Mouse (Mus musculus) layer of hippocampus, adult 18-20 months (tissue): Measurements from ENCODE around the gene Gm49318. TPM values are rescaled to one million over a fixed set of nuclear protein-coding genes. Genes with fewer than 3 reads are reported as not detected.

Source experiments
- DNase-seq, 2 experiments: peaks; one replicate each; pipeline ENCODE4 v3.0.0; 2022; ENCODE audit warnings: low spot score in 2 of 2
- total RNA-seq, 2 experiments: library from RNA; stranded (reverse); gene quantifications; 2 replicates each; pipeline ENCODE4 v1.2.3; 2021

Gm49318 gene
- total RNA-seq, 2 experiments from 2014 or later, result 2.0 to 4.4 TPM

DNA sequence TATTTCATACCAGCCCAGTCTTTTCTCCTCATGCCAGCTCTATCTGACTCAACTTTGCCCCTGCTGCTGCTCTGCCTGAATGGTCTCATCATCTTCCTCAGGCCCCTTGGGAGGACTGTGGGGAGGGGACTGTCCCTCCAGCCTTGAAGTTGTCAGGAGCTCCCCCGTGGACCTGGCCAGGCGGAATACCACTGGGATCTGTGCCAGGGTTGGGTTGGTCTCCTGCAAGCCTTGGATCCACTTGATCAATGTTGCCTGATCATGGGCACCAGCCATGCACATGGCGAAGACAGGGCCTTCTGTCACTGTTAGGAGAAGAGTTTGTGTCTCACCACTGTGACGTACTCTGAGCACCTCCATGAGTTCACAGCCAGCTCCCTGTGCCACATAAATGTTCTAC is 1.2 kb upstream of the Gm49318 start:
- no peak for DNase-seq

DNA sequence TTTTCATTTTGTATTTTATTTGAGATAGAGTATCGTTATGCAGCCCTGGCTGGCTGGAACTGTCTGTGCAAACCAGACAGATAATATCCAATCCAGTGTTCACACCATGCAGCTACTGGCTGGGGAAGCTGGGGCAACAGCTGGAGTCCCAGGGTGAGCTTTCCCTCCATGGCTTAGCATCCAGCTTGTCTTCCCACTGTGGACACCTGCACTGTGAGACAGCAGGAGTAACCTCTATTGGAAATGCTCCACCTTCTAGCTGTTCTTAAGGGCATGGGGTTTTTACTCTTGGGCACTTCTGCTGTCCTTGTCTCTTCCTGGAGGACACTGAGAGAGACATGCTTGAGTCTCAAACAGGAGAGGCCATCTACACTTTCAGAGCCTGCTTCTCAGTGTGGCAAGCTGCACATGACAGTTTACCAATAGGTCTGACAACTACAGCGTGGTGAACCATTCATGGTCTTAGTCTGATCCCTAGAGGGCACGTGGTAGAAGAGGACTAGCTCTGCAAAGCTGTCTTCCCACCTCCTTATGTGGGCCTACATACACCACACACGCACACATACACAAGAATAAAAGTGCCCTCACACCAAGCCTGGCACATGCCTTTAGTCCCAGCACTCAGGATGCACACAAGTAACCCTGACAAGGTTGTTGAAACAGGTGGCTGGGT is 1.0 kb downstream of the Gm49318 start:
- DNase-seq, result no peak

DNA sequence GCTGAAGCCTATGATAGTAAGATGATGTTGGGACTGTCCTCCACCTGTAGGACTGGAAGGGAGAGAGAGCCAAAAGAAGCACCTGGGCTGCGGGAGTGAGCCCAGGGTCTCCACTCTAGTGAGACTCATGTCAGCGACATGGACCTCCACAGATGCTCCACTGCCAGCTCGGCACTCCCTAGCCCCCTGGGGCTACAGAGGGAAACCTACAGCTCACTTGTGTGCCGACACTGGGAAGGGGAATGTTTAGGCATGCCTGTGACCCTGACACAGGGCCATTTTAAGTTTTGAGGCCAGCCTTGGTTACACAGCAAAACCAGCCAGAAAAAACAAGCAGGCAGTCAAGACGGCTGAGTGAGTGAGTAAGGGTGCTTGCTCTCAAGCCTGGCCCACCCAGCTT is 3.9 kb downstream of the Gm49318 start:
- DNase-seq, result no peak

DNA sequence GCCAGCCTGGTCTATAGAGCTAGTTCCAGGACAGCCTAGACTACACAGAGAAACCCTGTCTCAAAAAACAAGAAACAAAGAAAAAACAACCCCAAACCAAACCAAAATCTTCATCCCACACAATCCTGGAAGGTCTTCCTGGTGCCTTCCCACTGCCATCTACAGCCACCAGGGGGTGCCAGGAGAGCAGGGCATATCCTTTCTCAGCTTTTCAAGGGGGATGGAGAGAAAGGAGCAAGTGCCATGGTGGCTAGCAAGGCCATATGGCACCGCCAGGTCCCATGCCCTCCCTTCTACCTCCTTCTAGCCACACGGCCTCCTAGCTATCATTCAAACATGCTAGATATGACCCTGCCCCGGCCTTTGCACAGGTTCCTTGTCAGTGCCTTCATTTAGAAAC is 4.6 kb downstream of the Gm49318 start:
- DNase-seq, result peak in 1 of 2 experiments; percentile 64

DNA sequence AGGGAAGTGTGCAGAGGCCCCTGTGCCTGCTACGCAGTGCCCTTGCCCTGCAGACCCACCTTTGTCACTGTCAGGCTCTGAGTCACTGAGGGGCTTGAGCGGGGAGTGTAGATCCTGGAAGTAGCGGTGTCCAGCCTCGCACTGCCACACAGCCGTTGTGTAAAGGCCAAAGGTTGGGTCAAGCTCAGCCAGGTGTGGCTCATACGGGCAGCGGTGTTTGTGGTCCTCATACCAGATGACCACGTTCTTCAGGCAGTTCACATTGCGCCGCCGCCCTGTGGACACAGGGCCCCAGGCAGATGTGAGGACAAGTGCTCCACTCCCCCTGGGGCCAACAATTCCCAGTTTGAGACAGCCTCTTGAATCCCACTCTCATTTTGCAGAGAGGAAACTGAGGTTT is 5.4 kb downstream of the Gm49318 start:
- DNase-seq, result no peak

DNA sequence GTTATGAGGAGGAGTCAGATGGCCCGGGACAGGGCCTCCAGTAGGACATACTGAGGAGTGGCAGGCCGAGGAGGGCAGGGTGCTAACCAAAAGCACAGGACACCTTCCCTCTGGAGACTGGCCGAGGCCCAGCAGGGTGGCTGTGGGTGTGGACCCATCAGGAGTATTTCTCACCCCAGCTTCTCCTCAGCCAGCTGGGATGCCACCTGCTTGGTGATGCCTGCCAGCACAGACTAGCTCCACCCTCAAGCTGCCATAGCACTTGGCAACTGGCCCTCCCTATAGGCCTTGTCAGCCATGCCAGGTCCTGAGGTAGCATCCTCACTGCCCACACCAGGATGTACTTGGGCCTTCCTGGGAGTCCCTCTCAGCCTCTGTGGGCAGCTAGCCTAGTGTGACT is 6.7 kb downstream of the Gm49318 start:
- DNase-seq, result peak in 1 of 2 experiments; percentile 74

DNA sequence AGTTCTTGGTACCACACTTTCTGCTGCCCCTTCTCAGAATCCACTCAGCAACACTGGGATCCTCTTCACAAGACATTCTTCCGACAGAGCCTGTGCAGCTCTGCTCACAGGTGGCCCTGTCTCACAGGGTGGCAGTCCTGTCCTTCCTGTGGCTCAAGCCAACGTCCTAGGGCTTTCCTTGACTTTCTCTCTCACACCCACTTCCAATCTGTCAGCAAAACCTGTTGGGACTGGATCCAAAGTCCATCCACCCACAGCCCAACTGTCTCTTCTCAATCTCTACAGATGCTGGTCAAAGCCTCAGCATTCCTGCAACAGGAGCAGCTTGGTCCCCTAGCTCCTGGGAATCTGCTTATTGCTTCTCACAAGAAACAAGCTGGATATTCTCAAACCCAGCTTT is 9.7 kb downstream of the Gm49318 start:
- DNase-seq, result peak; percentile 66 to 80

DNA sequence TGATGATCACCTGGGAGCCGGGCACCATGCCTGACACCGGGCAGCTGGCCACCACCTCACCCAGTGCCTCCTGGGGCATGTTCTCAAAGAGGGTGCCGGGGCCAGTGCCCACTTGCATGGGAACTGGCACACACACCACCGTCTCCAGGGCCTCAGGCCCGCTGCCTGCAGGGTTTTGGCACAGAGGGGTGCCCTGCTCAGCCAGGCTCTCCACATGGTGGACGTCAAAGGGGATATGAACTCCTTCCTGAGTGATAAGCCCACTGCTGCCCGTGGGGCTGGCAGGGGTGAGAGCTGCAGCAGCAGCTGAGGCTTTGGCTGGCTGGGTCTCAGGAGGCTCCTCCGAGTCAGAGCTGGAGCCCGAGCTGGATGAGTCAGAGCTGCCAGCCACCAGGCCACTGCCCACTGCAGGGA is 13.0 kb downstream of the Gm49318 start:
- DNase-seq, result no peak

DNA sequence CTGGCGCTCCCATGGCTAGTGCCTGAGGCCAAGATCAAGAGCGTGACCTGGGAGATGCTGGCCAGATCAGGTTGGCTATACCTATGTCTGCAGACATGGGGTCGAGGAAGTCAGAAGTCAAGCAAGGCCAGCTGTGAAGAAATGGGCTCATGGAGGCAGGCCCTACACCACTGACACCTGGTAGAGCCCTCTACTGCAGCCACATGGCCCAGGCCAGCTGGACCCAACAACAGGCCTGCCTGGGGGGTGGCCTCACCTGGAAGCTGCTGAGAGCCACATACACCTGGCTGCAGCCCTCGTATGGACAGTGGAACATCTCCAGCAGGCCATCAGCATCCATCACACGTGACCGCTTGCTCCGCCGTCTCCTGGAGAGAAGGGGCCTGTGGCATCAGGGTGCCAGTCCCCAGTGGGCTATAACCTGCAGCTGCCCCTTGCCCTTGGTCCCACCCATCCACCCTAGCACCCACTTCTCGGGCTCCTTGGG is 14.0 kb downstream of the Gm49318 start:
- no peak for DNase-seq

DNA sequence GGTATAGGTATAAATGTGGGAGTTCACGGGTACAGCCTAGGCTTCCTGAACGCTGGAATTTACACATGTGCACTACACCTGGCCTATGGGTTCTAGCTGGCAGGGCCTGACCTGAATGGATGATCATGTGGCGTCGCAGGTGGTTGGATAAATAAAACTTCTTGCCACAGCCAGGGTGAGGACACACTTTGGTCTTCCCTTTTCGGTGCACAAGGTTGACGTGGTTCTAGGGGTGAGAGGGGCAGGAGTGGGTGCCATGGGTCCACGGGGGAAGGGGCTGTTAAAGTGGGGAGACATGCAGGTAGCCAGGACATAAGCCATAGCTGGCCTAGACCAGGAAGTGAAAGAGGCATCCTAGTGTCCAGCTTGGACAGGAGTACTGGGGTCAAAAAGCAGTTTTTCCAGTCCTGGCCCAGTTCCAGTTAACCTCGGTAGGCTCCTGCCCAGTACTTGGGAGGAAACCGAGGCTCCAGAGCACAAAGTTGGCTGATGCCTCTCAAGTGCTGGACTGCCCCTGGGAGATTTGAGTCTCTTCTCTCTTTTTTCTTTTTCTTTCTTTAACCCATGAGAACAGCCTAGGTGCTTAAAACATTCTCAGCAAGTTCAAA is 14.7 kb downstream of the Gm49318 start:
- DNase-seq, result no peak

DNA sequence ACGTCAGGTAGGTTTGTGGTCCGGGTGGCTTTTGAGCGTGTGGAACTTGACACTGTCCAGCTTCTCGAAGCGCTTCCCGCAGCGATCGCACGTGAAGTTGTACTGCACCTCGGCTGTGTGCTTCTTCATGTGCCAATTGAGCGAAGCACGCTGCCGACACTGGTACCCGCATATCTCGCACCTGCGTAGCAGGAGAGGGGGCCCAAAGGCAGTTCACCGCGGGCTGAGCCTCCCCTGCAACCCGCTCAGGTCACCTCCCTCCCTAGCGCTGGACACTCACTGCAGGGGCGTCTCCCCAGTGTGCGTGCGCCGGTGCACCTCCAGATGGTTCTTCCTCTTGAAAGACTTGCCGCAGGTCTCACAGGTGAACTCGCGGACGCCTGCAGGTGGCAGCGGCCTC is 15.3 kb downstream of the Gm49318 start:
- no peak for DNase-seq

DNA sequence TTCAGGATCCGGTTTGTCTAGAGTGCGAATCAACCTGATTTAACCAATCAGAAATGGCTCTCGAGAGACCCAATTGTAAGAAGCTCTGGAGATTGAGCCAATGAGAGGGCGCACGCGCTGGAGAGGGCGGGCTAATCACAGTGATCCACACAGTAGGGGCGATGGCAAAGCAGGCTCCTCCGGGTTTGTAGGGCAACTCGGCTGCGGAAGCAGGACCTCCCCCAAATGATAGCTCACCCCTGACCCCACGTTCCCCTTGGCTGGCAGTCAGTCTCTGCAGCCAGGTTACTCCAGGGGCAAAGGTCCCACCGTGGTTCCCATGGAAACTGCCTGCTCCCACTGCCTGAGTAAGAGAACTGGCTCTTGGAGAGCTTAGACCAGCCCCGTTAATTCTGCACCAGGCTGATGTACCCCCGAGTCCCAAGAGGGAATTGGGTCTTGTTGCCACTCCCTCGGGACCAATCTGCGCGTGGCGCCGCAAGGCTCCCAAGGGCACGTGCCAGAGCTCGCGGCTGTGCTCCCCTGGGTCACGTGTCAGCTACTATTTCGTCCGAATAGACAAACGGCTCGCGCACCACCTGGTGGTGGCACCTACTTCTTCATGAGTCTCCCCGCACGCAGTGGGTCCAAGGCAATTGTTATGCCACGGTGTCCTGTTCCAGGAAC is 16.5 kb downstream of the Gm49318 start:
- peak; percentile 83 to 92 for DNase-seq

DNA sequence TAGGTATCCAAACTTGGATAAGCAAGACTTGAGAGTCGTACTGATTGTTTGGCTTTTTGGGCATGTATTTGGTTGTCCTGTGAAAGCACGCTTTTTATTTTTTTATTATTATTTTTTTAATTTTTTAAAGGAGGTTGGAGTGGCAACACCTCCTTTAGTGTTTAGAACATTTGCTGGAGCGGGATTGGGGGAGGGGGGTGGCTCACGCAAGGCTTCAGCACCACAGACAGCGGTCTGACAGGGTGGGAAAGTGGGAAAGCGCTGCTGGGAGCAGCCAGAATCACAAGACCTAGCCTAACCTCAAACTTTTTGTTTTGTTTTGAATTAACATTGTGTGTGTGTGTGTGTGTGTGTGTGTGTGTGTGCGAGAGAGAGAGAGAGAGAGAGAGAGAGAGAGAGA is 17.4 kb downstream of the Gm49318 start:
- DNase-seq, result no peak

DNA sequence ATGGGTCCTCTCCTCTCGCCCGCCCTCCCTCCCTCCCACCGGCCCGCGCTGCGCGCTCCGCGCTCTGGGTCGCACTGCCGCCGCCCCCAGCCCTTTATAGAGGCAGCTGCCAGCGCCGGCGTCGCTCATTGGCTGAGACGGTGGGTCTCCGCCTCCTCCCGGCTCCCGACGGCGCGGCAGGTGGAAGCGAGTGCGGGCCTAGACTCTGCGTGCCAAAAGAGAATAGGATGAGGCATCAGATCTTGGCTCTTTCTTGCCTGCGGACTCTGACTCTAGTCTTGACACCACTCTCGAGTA is 19.2 kb downstream of the Gm49318 start, which contains the start of gene Elavl3:
TSS of gene Elavl3 (minus strand) at position 66 of the 297 bp plus-strand sequence.
- peak; percentile 80 to 88 for DNase-seq

DNA sequence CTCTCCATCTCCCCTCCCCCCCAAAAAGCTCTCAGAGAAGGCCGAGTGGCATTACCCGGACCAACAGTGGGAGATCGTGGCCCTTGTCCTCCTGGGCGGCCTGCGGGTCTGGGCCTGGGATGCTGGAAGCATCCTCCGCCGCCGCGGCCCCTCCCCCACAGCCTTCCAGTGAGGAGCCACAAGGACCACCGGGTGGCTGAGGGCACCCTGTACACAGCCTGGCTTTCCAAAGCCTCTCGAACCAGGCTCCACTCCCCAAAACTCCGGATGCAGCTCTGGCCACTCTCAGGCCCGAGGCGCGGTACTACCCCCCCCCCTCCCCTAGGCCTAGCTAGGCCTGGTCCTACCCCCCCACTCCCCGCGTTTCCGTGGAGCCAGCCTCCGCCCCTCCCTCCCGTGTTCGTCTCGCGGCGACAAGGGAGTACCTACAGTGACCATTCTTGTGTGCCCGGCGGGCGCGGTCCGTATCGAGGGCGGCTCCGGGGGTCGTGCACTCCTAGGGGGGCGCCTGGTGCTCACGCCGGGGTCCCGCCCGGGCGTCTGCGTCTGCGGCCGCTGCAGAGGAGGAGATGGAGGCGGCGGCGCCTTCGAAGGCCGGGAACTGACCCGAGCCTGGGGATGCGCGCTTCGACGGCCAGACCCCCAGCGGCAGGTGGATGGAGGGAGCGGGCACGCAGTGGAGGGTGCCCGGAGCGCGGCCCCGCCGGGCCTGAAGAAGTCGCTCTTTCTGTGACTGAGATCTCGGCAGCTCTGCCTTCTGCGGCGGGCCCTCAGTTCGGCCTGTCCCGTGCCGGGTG is 19.7 kb downstream of the Gm49318 start:
- no peak for DNase-seq

DNA sequence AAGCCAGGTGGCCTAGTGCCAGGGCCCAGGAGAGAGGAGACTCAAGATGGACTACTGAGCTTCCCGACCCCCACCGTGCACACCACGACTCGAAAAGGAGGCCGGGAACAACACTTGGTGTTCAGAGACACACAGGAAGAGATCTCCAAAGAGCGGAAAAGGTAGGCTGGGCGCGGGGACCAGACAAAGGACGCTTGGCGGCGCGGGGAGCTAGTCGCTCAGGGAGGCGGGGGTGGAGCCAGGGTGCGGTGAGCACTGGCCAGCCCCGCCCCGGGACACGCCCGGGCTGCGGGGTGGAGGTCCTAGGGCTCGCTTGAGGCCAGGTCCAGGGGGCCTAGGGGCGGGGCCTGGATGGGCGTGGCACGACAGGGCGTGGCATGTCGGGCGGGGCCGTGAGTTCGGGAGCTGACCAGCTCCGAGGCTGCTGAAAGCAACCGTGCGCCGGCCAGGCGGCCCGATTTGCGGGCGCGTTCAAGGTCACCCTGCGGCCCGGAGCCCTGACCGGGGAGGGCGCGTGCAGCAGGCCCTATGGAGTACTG is 20.6 kb downstream of the Gm49318 start:
- peak; percentile 60 to 68 for DNase-seq

DNA sequence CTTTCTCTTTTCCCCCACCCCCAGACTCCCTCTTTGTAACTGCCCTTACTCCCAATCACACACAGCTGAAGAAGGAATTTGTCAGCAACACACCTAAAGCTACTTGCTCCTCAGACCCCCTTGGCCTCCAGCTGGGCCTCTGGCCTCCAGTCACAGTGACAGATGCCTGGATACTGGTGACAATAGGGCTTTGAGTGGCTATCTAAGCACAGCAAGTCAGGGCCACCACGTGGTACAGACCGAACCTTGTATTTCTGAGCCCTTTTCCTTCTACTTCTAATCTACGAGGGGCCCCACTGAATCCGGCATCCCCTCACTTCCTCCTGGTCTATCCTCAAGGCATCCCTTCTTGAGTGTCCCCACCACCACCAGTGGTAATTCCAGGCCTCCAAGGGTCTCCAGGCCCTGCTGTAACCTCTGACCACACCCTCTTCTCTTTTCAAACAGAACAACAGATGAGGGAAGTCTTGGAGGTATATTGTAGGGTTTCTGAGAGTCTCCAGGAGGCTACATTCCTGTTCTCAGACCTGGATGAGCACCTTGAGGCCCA is 21.3 kb downstream of the Gm49318 start:
- DNase-seq, result no peak

DNA sequence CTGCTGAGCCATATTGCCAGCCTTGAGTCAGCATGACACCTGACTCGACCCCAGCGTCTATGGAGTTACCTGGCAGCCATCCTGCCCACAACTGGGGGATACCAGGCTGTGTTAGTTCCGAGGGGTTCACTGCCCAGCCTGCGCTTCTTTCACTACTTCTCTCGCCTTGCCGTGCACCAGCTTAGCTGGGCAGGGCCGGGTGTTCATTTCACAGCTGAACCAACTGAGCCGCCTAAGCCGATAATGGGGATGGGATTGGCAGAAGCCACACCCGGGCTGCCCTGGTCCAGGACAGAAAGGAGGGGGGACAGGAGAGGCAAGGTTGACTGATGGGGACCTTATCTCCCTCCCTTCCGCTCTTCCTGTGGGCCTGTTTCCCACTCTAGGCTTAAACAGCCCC is 21.7 kb downstream of the Gm49318 start:
- no peak for DNase-seq

DNA sequence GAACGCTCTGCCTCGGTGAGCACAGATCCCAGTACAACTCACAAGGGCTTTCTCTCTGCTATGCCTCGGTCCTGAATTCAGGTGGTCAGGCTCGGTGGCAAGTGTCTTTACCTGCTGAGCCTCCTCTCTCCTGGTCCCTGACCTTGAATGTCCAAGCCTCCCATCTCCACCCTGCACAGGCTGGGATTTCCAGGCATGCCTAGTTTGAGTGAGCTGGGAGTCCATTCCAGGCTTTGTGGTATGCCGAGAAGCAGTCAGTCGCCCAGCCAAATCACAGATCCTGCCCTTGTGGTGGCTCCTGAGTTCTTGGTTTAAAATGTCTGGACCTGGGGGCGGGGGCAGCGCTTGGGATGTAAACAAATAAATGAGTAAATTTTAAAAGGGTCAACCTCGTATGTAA is 23.7 kb downstream of the Gm49318 start:
- DNase-seq, result no peak

DNA sequence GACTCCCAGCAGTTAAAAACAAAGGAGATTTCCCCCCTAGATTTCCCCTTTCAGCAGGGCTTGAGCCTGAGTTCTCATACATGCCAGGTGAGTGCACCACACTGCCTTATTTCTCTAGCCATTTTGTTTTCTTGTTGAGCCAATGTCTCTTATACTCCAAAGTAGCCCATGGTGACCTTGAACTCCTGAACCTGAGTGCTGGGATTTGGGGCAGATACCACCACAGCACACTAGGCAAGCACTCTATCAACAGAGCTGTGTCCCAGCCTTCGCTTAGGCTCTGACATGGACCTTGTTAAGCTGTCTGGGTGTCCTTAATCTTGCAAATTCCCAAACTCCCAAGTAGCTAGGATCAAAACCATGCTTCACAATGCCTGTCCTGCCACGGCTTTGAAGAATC is 29.2 kb downstream of the Gm49318 start:
- DNase-seq, result no peak

DNA sequence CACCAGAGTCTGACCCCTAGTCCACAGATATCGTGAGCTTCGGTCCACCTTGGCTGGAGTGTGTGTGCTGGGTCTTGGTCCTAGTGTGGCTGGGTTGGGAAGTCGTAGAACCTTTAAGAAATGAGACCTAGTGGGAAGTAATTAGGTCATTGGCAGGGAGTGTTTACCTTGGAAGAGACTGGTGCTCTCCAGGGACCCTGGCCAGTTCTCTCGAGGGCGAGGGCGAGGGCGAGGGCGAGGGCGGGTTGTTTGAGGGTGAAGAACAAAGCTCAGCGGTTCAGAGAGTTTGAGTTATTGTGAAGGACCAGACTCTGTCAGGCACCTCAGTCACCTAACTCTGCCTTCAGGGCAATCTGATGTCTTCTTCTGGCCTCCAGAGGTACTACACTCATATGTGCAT is 33.2 kb downstream of the Gm49318 start:
- DNase-seq, result no peak
